Mouse (Mus musculus): ENCODE data around the gene Pilrb1.
"Not testable (repeated sequence)": the region's sequence is repeated elsewhere in the genome, so short reads cannot be mapped to it uniquely, and the experiment has no call there.

The Pilrb1 gene

DNA sequence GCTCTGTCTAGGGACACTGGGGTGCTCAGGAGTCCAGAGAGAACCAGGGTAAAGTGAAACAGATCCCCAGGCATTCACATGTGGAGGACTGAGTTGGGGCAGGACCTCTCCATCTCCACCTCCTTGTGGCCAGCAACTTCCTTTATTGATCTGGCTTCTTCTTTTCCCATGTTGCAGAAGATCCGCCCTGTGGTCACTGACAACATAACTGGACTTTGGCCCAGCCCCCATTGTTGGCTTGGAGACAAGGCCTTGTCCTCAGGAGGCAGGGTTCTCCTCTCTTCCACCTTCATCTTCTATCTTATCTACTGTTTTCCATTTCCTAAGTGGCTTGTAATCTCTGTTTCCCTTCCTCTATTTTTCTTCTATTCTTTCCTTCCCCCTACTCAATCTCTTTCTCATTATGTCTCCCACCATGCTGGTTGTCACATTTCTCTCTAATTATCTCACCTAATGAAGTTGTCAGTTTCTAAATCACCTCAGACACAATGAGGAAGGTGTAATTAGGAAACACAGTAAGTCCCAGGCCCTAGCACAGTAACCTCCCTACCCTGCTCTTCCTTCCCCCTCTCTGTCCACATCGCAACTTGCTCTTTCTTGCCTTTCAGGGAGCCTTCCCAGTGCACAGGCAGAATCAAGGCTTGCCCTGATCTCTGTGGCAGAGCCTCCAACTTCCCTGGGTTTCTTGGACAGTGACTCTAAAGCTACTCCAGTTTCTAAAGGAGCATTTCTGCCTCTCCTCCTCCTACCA lies at the start of gene Pilrb1:
Gene Pilrb1 (minus strand): TSS at position 147 of the 751 bp plus-strand sequence.
- DNase-seq = not testable (repeated sequence)

DNA sequence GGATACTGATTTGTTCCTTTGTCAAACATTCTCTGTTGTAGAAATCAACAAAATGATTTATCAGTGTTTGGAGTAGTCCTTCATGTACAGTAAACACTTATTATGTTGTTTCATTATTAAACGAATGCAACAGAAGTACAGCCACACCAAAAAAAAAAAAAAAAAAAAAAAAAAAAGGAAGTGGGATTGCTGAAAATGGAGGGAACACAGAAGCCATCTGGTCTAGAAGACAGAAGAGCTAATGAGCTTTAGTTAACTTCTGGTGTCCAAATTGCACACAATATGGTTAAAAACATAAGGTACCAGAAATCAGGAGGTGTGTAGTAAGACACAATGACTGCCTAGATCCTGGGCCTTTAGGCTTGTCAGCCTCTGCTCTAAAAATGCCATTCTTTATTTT lies 39.9 kb upstream of the Pilrb1 start:
- DNase-seq = no peak

DNA sequence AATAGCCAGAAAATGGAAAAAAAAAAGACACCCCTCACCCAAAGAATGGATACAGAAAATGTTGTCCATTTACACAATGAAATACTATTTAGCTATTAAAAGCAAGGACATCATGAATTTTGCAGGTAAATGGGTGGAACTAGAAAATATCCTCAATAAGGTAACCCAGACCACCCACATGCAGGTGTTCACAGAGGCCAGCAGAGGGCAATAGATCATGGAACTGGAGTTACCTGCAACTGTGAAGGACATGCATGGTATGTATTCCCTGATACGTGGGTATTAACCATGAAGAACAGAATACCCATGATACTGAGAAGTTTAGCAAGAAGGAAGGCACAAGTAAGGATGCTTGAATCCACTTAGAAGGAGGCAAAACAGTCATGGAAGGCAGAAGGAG lies 35.0 kb upstream of the Pilrb1 start:
- peak; percentile 13 for DNase-seq

GRCm38 (mm10) chr5:137887666-137888065 lies 29.8 kb upstream of the Pilrb1 start:
- no peak for DNase-seq

- DNase-seq = peak; percentile 72
These were observed 28.0 kb upstream of the Pilrb1 start for GRCm38 (mm10) chr5:137885894-137886293.

DNA sequence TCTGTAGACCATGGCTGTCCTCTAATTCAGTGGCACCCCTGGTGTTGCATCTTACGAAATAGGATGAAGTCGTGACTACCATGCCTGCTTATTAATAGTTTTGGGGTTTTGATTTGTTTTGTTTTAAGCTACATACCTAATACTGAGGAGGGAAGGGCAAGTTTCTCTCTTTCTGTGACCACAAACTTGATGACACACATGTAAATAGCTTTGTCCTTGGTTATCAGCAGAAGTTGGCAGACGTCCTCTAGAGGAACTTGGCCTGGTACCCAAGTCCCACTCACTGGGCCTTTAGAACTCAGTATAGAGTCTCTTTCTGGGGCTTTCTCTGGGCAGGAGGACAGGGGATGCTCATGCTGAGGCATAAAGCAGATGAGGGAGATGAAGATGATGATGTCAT lies 25.4 kb upstream of the Pilrb1 start:
- DNase-seq = no peak

GRCm38 (mm10) chr5:137882922-137883321 lies 25.0 kb upstream of the Pilrb1 start:
- DNase-seq = no peak

GRCm38 (mm10) chr5:137877860-137878259 lies 20.0 kb upstream of the Pilrb1 start:
- DNase-seq = peak; percentile 27

DNA sequence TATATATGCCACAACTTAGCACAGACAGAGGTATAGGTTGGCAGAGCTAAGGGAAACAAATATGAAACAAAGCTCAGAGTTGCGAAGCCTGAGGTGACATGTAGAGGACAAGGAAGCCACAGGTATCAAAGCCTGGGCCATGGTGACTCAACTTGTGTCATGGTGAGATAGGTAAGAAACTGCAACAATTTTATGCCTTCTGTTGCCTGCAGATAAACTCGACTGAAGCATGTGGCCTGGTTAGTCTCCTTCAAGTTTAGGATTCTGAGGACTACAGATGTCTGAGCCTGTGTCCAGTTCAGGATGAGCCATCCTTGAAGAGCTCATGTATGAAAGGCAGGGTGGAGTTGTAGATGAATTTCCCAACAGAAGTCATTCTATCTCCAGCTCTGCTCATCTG lies 17.1 kb upstream of the Pilrb1 start:
- no peak for DNase-seq

DNA sequence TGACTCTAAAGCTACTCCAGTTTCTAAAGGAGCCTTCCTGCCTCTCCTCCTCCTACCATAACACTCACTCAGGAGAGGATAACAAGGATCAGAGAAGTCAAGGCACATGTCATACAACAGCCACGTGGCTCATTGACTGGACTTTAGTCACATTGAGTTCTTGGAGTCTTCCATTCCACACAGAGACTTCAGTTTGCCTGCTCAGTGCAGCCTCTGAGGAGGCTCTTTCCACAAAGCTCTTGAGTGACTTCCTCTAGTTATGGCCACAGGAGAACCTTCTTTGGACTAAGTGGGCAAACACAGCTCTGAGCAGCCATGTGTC lies 14.4 kb upstream of the Pilrb1 start:
- not testable (repeated sequence) for DNase-seq

DNA sequence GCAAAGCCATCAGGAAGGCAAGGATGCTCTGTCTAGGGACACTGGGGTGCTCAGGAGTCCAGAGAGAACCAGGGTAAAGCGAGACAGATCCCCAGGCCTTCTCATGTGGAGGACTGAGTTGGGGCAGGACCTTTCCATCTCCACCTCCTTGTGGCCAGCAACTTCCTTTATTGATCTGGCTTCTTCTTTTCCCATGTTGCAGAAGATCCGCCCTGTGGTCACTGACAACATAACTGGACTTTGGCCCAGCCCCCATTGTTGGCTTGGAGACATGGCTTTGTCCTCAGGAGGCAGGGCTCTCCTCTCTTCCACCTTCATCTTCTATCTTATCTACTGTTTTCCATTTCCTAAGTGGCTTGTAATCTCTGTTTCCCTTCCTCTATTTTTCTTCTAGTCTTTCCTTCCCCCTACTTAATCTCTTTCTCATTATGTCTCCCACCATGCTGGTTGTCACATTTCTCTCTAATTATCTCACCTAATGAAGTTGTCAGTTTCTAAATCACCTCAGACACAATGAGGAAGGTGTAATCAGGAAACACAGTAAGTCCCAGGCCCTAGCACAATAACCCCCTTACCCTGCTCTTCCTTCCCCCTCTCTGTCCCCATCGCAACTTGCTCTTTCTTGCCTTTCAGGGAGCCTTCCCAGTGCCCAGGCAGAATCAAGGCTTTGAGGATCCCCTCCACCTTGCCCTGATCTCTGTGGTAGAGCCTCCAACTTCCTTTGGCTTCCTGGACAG lies 13.9 kb upstream of the Pilrb1 start, which contains the start of gene Pilrb2:
Gene Pilrb2 (minus strand): TSS at position 172 of the 737 bp plus-strand sequence.
- not testable (repeated sequence) for DNase-seq

DNA sequence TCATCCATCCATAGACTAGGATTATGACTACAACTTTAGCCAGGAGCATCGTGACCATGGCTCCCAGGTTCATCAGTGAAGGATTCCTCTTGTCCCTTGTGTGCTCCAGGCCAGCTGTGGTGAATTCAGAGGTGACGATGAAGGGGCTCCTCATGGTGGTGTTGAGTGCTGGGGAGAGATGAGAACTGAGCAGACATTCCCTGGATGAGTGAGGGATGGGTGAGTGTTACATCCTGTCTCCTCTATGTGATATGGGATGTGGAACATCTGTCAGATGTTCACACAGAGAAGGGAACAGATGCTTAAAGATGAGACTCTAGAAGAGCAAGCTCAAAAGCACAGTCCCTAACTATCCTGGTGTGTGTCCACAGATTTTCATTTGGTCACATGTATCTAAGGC lies 10.7 kb upstream of the Pilrb1 start:
- DNase-seq = not testable (repeated sequence)

- not testable (repeated sequence) for DNase-seq
These were observed 6.1 kb upstream of the Pilrb1 start for GRCm38 (mm10) chr5:137864008-137864407.

- not testable (repeated sequence) for DNase-seq
These were observed 1.0 kb downstream of the Pilrb1 start for GRCm38 (mm10) chr5:137856870-137857269.

- DNase-seq = not testable (repeated sequence)
These were observed 3.0 kb downstream of the Pilrb1 start for GRCm38 (mm10) chr5:137854907-137855306.

GRCm38 (mm10) chr5:137850313-137850712 lies 7.6 kb downstream of the Pilrb1 start:
- not testable (repeated sequence) for DNase-seq

DNA sequence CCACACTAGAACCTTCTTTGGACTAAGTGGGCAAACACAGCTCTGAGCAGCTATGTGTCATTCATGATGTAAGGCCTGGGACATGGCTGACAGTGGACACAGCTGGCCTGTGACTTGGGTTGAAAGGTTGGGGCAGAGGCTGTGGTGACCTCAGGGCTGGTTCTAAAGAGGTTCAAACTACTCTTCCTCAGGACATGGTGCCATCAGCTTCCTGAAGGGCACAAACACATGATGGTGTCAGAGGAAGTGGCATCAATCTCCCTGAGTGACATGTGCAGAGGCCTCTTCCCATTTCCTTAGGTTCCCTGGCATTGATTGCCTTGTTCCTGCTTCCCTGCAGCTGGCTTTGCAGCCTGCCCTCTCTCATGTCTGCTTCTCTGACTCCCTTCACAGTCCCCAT lies 20.8 kb downstream of the Pilrb1 start:
- DNase-seq = not testable (repeated sequence)

GRCm38 (mm10) chr5:137836611-137837010 lies 21.3 kb downstream of the Pilrb1 start:
- DNase-seq = no peak

GRCm38 (mm10) chr5:137835966-137836520 lies 21.9 kb downstream of the Pilrb1 start, which contains the start of gene Pilra:
Gene Pilra, minus strand, starts transcription at chr5:137836281.
- DNase-seq = not testable (repeated sequence)

- DNase-seq = no peak
These were observed 24.4 kb downstream of the Pilrb1 start for GRCm38 (mm10) chr5:137833500-137833899.

- no peak for DNase-seq
These were observed 26.4 kb downstream of the Pilrb1 start for GRCm38 (mm10) chr5:137831506-137831905.

DNA sequence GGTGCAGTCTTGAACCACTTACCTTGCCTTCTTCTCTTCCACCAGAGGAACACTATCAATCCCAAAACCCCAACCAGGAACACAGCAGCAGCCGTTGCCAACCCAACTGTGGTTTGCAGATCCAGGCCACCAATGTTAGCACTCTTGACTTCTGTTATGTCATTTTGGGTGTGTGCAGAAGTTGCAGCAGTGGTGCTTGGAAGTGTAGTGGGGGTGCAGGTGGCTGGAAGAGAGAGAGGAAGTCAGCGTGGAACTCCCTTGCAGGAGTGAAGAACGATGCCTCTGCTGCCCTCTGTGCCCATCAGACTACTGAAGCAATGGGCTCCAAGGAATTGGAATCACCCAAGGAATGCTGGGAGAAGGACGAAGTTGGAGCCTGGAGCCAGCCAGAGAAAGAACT lies 26.8 kb downstream of the Pilrb1 start:
- no peak for DNase-seq

DNA sequence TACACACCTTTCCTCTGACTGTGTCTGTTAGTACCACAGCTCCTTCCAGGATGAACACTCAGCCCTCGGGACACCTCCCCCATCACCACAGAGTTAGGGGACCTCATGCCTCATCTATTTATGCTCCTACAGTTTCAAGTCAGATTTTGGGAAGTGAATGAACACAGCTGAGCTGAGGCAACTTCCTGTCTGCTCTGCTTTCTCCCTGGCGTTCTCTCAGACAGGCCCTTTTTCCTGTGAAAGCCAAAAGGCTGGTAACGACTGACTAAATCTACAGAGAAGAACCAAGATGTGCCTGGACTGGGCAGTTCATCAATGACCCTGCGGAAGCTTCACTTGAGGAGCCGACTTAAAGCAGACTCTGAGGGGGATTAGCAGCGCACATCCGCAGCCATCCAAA lies 27.7 kb downstream of the Pilrb1 start:
- no peak for DNase-seq

DNA sequence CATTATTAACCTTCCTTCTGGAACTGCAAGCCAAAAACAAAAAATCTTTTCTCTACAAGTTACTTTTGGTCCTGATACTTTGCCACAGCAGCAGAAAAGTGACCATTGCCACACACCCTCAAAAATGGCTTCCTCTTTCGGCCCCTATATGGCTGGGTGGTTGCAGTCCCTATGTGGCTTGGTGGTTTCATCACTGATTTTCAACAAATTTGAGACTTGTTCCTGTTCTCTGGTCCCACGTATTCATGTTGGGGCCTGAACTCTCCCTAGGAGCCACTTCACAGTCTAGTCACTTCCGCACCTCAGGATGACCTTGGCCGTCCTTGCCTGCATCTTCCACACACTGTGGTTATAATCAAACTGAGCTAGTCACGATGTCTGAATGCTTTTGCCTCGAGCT lies 29.2 kb downstream of the Pilrb1 start:
- no peak for DNase-seq

Data from retina, postnatal 1 day (tissue).